Mouse (Mus musculus) gastrocnemius, postnatal 36 days (tissue): ENCODE data around the gene Slc2a1. TPM values are rescaled to one million over a fixed set of nuclear protein-coding genes. Genes with fewer than 3 reads are reported as not detected.

Experiments
- DNase-seq, 2 experiments: peaks; one replicate each; pipeline ENCODE4 v3.0.0; 2022
- intact Hi-C: fragments of 180-260 bp; cut with DNase I; formaldehyde crosslinking; loops from one replicate; pipeline ENCODE4 v1.15.1; 2025
- microRNA-seq, 2 experiments: library from miRNA; unstranded; fragments of <30 nt; microRNA quantifications; one replicate each; pipeline ENCODE4 v1.2.0; 2021
- total RNA-seq, 2 experiments: library from RNA; stranded (reverse); gene quantifications; 2 replicates each; pipeline ENCODE4 v1.2.3; 2021

Slc2a1 gene
- total RNA-seq, 2 experiments from 2014 or later = 4.3 to 5.0 TPM

DNA sequence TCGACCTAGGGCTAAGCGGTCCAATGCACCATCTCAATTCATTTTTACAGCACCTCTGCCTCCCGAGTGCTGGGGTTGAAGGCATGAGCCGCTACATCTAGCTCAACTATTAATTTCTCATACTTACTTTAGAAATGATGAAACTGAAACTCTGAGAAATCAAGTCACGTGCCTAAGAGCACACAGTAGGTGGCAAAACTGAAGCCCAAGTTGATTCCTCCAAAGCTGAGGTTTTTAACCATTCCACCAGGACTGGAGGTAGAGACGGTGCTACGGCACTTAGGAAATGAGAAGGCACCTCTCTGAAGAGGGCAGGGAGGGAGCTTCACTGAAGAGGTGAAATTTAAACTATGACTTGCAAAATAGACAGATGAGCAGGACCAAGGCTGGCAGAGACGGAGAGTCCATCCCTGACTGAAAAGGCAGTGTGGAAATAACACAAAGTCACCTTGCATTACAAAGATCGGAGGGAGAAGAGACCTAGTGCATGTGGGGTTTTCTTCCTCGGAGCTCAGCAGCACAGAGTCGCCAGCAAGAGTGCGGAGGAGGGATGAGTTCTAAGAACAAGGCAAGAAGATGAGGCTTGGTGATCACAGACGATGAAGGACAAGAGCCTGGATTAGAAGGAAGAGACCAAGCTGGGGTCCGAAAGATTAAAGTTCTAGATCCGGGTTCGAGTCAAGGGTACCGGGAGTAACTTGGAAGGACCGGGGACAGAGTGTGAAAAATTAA lies 64.6 kb downstream of the Slc2a1 start:
- DNase-seq = no peak
- intact Hi-C loops = no loop called here

GRCm38 (mm10) chr4:119173851-119174453 lies 65.4 kb downstream of the Slc2a1 start, which contains the start of gene Zfp691:
Gene Zfp691 (minus strand): TSS chr4:119174195.
- intact Hi-C loops = no loop called here
- DNase-seq = peak; percentile 85 to 88

DNA sequence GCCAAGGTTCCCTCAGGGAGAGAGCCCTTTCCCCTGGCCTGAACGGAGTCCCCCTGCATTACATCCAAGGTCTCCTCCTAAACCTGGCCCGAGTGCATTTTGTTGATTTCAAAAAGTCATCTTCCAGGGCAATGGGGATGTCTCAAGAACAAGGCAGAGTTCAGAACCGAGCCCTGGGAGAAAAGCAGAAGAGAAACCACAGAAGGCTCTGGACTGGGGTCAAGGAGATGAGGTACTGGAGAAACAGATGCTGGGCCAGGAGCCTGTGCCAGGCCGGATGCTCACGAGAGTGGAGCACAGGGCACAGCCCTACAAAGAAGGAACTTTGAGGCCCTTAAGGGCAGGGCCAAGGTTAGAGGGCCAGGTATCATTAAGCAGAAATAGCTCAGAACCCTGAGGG lies 69.2 kb downstream of the Slc2a1 start:
- intact Hi-C loops = no loop called here

GRCm38 (mm10) chr4:119178331-119178730 lies 69.8 kb downstream of the Slc2a1 start:
- intact Hi-C loops = no loop called here
- DNase-seq = no peak

More for the DNA sequence above, 69.2 kb downstream of the Slc2a1 start:
- no peak for DNase-seq

GRCm38 (mm10) chr4:119180133-119180707 lies 71.7 kb downstream of the Slc2a1 start:
- intact Hi-C loops = loop anchor here (10.0 kb wide), 1 partner anchor 1145 kb away; no protein-coding TSS in a partner anchor

DNA sequence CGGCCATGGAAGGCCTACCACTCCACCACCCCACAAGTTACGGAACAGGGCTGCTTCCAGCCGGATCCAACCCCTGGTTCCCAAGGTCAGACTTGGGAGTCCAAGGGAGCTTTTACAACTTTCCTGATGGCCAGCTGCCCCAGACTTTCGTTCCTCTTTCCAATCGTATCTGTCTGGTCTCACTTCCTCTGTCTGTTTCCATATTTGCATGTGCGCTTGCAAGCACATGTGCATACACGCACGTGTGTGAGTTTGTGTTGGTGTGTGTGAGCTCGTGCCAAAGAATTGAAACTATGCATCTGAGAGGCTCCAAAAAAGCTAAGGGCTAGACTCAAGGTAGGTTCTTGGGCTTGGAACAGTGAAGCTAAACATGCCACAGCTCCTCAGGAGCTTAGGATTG lies 72.9 kb downstream of the Slc2a1 start:
- intact Hi-C loops = loop anchor here (10.0 kb wide), 1 partner anchor 1147 kb away; no protein-coding TSS in a partner anchor
- DNase-seq = no peak

More at GRCm38 (mm10) chr4:119180133-119180707, 71.7 kb downstream of the Slc2a1 start:
- DNase-seq = no peak

- no peak for DNase-seq
- intact Hi-C loops = loop anchor here (10.0 kb wide), 1 partner anchor 1149 kb away; no protein-coding TSS in a partner anchor
Observed at GRCm38 (mm10) chr4:119183525-119183924, 75.0 kb downstream of the Slc2a1 start.

DNA sequence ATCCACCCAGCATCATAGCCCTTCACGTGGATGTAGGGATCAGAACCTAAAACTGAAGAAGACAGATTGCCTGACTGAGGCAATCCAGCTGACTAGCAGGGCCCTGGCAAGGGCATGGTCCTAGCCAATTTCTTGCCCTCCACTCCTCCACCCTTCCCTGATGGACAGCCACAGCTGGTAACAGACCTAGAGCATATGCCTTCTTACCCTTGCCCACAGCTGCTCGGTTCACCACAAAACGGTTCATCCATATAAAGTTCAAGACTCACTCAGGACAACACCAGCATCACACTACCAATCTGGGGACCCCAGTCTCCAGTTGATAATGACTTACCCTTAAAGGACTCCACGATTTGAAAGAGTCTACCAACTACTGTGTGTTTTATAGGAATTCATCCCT lies 77.3 kb downstream of the Slc2a1 start:
- intact Hi-C loops = loop anchor here (10.0 kb wide), 1 partner anchor 1151 kb away; no protein-coding TSS in a partner anchor
- DNase-seq = no peak

Small RNAs within 50 kb of the gene (microRNA-seq; reads per million reads assigned to microRNA genes)
- gene Mir1957a = 0 reads per million in 2 experiments

Other genes starting within 250 kb of the Slc2a1 start
- not detected for gene Olfr1331, start 244.1 kb upstream of the Slc2a1 start, total RNA-seq
- gene Olfr1330, start 220.1 kb upstream of the Slc2a1 start, total RNA-seq = not detected
- not detected for gene Olfr1329, start 191.2 kb upstream of the Slc2a1 start, total RNA-seq
- gene Olfr1328, start 170.1 kb upstream of the Slc2a1 start, total RNA-seq = not detected
- gene Lao1, start 147.1 kb upstream of the Slc2a1 start, total RNA-seq = under 1 TPM; 0.36 to 0.86 TPM
- gene Zfp691, start 65.5 kb downstream of the Slc2a1 start, total RNA-seq = 10 to 100 TPM; 15.5 to 16.9 TPM
- gene Ermap, start 81.3 kb downstream of the Slc2a1 start, total RNA-seq = not detected
- gene Svbp, start 86.6 kb downstream of the Slc2a1 start, total RNA-seq = 10 to 100 TPM; 10.7 to 15.2 TPM
- gene Tmem269, start 109.5 kb downstream of the Slc2a1 start, total RNA-seq = not detected
- gene AU022252, start 124.0 kb downstream of the Slc2a1 start, total RNA-seq = 10 to 100 TPM; 24.2 to 24.7 TPM
- 10 to 100 TPM; 12.7 to 13.8 TPM for gene P3h1, start 124.2 kb downstream of the Slc2a1 start, total RNA-seq
- 1 to 10 TPM; 2.2 to 3.2 TPM for gene Cldn19, start 146.7 kb downstream of the Slc2a1 start, total RNA-seq
- 100 to 1,000 TPM; 503 to 580 TPM for gene Ybx1, start 185.9 kb downstream of the Slc2a1 start, total RNA-seq
- gene Ppih, start 211.8 kb downstream of the Slc2a1 start, total RNA-seq = 1 to 10 TPM; 8.0 to 9.4 TPM